Comparison of ENCODE assay signal across 11 mouse cellular contexts in the genomic region with DNA sequence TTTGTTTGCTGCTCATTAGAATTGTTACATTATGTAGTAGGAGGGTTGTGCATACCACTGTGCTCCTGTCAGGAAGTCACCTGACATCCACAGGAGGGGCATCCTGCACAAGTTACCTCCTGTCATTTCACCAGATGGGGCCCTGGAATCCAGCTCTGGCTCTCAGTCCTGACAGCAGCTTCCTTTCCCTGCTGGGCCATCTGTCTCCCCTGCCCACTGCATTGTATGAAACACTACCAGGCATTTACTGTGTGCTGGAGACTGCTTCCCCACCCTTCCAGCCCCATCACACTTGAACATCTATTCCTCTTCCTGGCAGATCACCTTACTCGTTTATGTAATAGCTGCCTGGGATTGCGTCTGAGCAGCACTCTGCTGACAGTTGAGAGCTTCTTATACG. TPM values are rescaled to one million over a fixed set of nuclear protein-coding genes. Genes with fewer than 3 reads are reported as not detected.
DNase-seq lines count a peak whose midpoint lies in the region; ATAC-seq and TF ChIP-seq lines count a peak whose summit lies in the region.
"Had no signal": no experiment of that assay in that cellular context is flagged by ENCODE, and none has a peak within 500 bp of the region (broad histone marks: within the 10 kb centered on the region; RNA-seq: fewer than 3 reads in every experiment).

No protein-coding gene starts in this region.

- WGBS in forebrain, postnatal 0 days, result 68% methylated on average over 3 of the region's 3 CpGs
- 85% methylated on average over 3 of the region's 3 CpGs for WGBS in forebrain, embryonic 10.5 days

- H3K9me3 ChIP-seq in forebrain, postnatal 0 days (ENCODE audit: low read length), result no peaks in the 10 kb centered on the region
- no peaks in the 10 kb centered on the region for H3K9me3 ChIP-seq in forebrain, embryonic 10.5 days

- no peak overlapping the region for H3K4me3 ChIP-seq in forebrain, postnatal 0 days (ENCODE audit: low read depth, low read length)
- no peak overlapping the region for H3K4me3 ChIP-seq in forebrain, embryonic 10.5 days

- TF ChIP-seq CTCF in forebrain, postnatal 0 days (IDR thresholded peaks at IDR 0.05; ENCODE audit: low read depth), result no peak

- ATAC-seq in forebrain, postnatal 0 days, result no peak

- H3K27ac ChIP-seq in forebrain, postnatal 0 days (ENCODE audit: low read depth, low read length), result 0 out of 2 replicates have a peak overlapping the region, but pooled peaks have one; percentile 9
- H3K27ac ChIP-seq in forebrain, embryonic 10.5 days, result no peak overlapping the region

- H3K36me3 ChIP-seq in forebrain, postnatal 0 days (ENCODE audit: insufficient read depth), result peaks cover 71% of the 10 kb centered on the region
- H3K36me3 ChIP-seq in forebrain, embryonic 10.5 days (replicated peaks), result peaks cover 94% of the 10 kb centered on the region

- H3K4me2 ChIP-seq in forebrain, postnatal 0 days (ENCODE audit: low read depth), result no peak overlapping the region

- no peaks in the 10 kb centered on the region for H3K27me3 ChIP-seq in forebrain, postnatal 0 days (ENCODE audit: insufficient read depth, low read length)
- H3K27me3 ChIP-seq in forebrain, embryonic 10.5 days (ENCODE audit: poor library complexity, severe bottlenecking), result no peaks in the 10 kb centered on the region

- no peak for DNase-seq in forebrain, postnatal 0 days
- no peak for DNase-seq in forebrain, embryonic 10.5 days (ENCODE audit: extremely low spot score, low spot score)
- peak; percentile 54 for DNase-seq in right cerebral cortex, postnatal 25 days
- no peak for DNase-seq in right cerebral cortex, postnatal 14 days
- DNase-seq in layer of hippocampus, adult 9-11 months, result peak; percentile 75
- DNase-seq in thymus, postnatal 14 days, result peak; percentile 66
- DNase-seq in gastrocnemius, postnatal 25 days, result no peak
- no peak for DNase-seq in heart, postnatal 36 days
- DNase-seq: kidney, adult 9 months; lung, postnatal 36 days had no signal

- intact Hi-C loops in heart, postnatal 36 days (cut with DNase I), result no loop called here

- H3K9ac ChIP-seq in forebrain, postnatal 0 days, result no peak overlapping the region

- H3K4me1 ChIP-seq in forebrain, postnatal 0 days (ENCODE audit: insufficient read depth), result no peaks in the 10 kb centered on the region
- no peaks in the 10 kb centered on the region for H3K4me1 ChIP-seq in forebrain, embryonic 10.5 days

RNA-seq across cellular contexts. Expression of gene Fam78a, which starts 55.0 kb away (rescaled TPM):
- 0.38 and 0.62 TPM in 2 replicates for total RNA-seq in forebrain, postnatal 0 days (2014; rRNA removed)
- polyA plus RNA-seq in forebrain, postnatal 0 days (2015; fragmentation: Nextera tagmentation; extraction: Ambion mirVana), result 0.38 and 0.39 TPM in 2 replicates
- 1.3 and 1.5 TPM in 2 replicates for polyA plus RNA-seq in forebrain, embryonic 10.5 days (2016; fragmentation: Nextera tagmentation; extraction: Ambion mirVana)
- 10 to 100 TPM; 15.1 to 15.9 TPM for total RNA-seq in gastrocnemius, postnatal 25 days (2021)
- 10 to 100 TPM; 14.3 to 15.8 TPM for total RNA-seq in heart, postnatal 36 days (2021)
- polyA plus RNA-seq: C2C12 had no signal

RNA-seq across cellular contexts. Expression of gene Nup214, which starts 55.4 kb away (rescaled TPM):
- total RNA-seq in forebrain, postnatal 0 days (2014; rRNA removed), result 19.1 and 23.8 TPM in 2 replicates
- polyA plus RNA-seq in forebrain, postnatal 0 days (2015; fragmentation: Nextera tagmentation; extraction: Ambion mirVana), result 39.7 and 56.0 TPM in 2 replicates
- 110 and 111 TPM in 2 replicates for polyA plus RNA-seq in forebrain, embryonic 10.5 days (2016; fragmentation: Nextera tagmentation; extraction: Ambion mirVana)
- total RNA-seq in gastrocnemius, postnatal 25 days (2021), result 10 to 100 TPM; 18.6 to 21.4 TPM
- total RNA-seq in heart, postnatal 36 days (2021), result 10 to 100 TPM; 33.4 to 34.5 TPM

Comparison
In these comparisons a context has a peak if more than half of its experiments do, and no peak if none do; other contexts are left out.
1. DNase-seq: peak in right cerebral cortex, postnatal 25 days (single experiment), layer of hippocampus, adult 9-11 months (single experiment) and thymus, postnatal 14 days (single experiment); none in forebrain, postnatal 0 days (single experiment), forebrain, embryonic 10.5 days (single experiment), right cerebral cortex, postnatal 14 days (single experiment), gastrocnemius, postnatal 25 days (single experiment) and heart, postnatal 36 days (0 of 2).